Mouse (Mus musculus) kidney, postnatal 25 days (tissue): ENCODE results near the gene Vwf.

Experiments
- DNase-seq, 2 experiments: peaks; one replicate each; pipeline ENCODE4 v3.0.0; 2021; ENCODE audit warnings: mixed read lengths in 2 of 2

Gene Vwf

DNA sequence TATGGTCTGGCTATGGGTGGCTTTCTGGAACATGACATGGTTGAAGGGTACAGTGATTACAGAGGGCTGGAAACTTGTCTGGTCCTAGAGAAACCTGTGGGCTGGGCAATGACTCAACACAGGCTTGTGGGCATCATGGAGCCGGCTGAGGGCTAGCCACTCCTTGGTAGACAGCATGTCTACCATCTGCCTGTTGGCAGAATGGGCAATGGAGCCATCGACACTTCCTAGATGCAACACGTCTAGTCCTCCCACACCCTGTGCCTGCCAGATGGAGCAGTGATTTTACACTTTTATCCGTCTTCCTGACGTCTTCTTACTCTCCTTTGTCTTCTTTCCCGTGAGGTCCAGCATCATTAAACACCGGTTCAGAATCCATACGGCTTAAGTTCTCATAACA, 94.6 kb downstream of the Vwf start:
- DNase-seq, result no peak

DNA sequence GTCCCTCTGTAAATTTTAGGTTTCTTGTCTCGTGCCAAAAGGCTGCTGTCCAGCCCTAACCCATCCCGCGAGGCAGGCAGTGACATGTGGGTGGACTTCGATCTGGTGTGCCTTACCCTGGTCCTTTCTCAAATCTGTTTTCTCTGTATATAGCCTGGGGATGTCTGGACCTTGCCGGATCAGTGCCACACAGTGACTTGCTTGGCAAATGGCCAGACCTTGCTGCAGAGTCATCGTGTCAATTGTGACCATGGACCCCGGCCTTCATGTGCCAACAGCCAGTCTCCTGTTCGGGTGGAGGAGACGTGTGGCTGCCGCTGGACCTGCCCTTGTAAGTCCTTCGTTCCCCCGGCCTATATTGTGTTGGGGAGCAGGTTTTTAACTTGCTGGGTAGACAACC, 102.4 kb downstream of the Vwf start:
- no peak for DNase-seq

DNA sequence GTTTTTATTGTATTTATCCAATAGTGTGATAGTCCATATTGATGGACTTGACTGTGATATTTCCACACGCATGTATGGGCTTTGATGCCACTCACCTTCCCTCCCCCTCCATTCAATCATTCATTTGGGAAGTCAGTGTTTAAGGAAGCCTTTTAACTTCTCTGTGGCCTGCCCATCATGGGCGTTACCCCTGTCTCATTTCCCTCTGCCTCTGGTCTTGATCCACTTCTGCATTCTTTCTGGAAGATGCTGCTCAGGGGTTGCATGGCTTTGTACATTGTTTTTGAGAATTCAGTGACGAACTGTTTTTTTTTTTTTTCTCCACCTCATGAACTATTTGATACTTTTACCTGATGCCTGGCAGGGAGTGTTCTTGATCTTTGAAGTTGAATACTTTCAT, 104.8 kb downstream of the Vwf start:
- no peak for DNase-seq

DNA sequence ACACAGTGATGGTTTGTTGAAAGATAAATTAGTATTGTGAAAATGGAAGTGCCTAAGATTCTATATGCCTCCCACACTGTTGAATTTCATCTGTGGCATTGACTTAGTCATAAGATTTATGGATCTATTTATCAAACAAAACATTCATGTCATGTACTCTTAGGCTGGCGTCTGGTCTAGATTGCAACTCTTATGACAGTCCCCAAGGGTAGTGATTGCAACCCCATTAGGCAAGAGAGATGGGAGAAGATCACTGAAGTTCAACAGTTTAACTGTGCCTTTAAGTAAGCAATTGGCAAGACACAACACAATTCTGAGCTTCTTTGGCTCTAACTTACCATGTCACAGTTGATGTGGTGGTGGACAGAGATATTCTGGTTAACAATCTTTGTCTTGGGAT, 106.8 kb downstream of the Vwf start:
- DNase-seq, result no peak

DNA sequence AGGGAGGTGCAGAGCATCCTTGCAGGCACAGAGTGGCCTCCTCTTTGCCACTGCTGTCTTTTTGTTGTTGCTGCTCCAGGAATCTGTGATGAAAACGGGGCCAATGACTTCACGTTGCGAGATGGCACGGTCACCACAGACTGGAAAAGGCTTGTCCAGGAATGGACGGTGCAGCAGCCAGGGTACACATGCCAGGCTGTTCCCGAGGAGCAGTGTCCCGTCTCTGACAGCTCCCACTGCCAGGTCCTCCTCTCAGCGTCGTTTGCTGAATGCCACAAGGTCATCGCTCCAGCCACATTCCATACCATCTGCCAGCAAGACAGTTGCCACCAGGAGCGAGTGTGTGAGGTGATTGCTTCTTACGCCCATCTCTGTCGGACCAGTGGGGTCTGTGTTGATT, 110.3 kb downstream of the Vwf start:
- no peak for DNase-seq

DNA sequence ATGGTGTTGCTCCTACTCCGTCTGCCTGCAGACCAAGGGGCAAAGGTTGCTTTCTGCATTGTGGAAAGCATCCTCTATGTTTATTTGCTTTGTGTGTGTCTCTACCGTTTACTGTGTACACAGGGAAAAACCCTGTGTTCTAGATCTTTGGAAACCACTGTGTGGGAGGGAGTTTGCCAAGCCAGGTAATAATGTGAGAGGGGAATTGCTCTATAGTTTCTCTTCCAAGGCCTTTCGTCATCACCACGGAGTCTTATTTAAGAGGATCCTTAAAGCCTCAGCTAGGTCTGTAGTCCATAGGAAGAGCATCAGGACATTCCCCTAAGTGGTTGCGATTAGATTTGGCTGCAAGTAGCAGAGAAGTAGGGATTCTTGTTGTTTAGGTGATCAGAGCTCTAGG, 111.4 kb downstream of the Vwf start:
- no peak for DNase-seq

DNA sequence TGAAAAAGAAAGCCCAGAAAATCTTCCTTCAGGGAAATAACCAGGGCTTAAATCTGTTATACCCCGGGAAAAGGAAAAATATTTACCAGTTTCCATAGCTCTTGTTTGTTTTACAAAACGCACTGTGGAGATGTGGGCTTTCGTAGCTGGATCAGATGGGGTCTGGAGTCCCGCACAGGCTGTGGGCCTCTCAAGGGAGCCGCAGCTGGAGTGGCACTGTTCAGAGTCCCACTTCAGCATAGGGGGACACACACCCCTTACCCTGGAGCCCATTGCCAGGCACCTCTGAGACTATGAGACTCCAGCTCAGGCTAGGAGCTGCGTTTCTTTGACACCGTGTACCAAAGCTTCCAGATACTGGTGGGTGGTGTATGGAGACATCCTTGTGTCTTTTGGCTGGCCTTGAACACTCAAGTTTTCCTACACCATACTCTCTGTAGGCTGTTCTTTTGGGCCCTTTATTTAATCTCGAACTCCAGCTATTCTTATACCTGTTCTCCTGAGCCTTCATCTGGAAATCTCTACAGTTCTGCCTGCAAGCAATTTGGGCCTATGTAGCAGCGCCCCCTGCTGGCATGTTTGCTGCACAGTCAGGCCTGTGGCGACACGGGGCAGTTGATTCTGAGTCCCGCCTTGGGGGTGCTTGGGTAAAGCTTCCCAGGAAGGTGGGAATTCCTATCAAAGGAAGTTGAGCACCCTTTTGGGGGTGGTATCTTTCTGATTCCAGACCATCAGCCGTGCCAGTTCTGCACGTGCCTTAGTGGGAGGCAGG, 114.7 kb downstream of the Vwf start:
- peak; percentile 64 to 77 for DNase-seq

DNA sequence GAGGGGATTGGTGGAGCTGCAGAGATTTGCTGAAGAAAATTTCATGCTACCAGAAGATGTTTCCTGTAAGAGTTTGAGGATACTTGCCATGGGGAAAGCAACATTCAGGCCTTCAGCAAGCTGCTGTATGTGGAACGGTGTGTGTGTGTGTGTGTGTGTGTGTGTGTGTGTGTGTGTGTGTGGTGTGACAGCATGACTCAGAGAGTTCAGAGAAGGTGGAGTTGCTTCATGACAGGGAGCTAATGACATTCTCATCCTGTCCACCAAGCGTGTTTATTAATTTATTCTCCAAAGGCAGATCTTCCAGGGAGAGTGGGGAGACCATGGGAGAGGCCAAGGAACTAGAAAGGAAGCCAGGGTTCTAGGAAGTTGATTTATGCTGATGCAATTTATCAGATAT, 117.3 kb downstream of the Vwf start:
- no peak for DNase-seq

DNA sequence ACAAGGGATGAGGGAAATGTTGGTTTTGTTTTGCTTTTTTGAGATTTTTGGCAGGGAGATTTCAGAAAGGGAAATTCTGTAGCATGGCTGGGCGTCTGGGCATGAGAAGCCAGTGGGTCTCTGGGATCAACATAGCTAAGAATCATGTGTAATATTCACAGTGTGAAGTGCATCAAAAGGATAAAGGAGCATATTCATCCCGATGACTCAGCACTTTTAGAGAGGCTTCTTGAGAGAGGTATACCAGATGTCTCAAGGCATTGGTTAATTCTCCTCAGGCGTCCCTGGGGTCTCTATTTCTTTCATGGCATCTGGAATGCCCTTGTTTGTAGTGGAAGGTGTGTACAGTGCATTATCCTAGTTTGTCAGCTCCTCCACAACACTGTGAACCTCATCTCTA, 125.3 kb downstream of the Vwf start:
- DNase-seq, result no peak

DNA sequence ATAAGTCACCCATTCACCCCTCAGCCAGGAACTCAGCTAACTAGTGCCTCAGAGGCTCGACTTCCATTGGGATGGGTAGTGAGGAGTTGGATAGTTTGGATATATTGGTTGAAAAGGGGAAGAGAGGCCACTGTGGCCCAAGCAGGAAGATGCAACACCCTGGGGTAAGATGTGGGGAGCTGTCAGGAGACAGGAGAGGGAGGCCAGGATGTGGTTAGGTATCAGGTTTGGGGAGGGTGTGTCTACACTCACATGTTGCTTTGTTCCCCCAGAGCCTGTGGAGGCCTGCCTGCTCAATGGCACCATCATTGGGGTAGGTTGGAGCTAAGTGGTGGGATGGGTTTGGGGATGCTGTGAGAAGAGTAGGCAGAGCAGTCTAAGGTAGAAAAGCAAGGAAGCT, 131.9 kb downstream of the Vwf start:
- no peak for DNase-seq

DNA sequence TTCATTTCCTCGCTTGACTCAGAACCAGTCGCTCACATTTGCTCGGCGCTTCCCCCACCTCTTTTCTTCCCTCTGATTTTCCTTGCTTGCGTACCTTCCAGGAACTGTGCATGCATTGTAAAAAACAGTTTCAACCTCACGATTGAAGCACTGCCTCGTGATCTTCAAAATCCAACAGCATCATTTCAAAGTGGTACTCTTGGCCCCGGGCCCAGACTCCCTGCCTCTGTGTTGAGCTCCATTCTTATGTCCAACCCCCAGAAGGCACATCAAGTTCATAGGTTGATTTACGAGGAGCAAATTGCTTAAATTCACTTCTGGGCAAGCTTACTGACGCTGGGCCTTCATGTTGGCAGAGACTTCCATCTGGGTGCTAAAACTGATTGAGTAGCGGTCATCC, 134.0 kb downstream of the Vwf start:
- no peak for DNase-seq

DNA sequence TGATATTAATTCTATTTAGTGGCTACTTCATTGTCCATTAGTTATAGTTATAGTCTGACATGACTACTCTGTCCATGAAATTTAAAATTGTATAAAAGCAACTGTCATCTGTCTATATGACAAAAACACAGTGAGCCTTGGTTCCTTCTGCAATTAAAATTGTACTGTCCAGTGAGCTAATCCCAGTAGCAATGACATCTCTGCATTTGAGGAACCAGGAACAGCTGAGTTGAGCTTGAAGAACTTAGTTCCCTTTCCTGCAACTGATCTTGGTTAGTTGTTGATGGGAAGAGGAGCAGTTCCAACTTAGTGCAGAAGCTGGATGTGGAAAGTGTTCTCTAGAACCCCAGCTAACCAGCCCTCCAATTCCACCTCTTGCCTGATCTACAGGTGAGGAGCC, 138.8 kb downstream of the Vwf start:
- no peak for DNase-seq

DNA sequence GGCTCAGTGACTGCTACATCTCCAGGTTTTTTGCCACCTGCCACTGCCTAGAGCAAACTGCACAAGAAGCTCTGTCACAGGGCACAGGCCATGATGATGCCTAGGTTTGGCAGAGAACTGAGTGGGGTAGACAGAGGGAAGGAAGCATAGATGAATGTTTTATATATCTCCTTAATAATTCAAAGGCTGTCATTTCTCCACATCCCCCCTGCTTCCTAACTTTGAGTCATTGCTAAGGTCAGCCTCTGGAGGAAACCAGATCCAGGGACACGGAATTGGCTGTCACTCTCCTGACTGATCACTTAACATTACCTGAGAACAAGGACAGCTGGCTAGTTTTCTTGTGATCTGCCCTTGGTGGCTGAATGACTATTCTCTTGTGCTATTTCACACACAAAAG, 141.4 kb downstream of the Vwf start:
- no peak for DNase-seq

DNA sequence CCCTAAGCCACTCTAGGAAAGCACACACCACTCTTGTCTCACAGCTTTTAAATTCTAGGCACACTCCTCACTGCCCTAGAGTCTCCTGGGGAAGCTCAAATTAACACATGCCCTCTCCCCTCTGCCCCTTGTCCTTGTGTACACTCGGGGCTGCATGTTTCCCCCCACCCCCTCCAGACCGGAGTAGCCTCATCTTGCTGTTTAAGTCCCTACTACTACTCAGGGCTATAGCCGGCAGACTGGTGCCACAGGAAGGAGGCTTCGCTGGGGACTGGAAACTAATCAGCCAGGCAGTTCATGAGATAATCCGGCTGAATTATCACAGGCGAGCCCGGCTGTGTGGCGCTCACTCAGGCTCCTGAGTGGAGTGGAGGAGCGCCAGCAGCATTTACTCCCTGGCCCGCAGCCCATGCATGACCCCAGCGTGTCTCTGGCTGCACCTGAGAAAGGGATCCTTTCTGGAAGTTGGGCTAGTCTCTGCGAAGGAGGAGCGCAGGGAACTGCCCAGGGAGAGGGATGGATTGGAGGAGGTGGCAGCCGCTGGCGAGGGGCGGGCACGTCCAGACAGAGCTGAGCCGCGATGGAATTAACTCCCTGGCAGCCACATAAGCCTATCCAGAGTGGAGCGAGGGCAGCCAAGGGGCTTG, 143.6 kb downstream of the Vwf start, which contains the start of gene Ano2:
Gene Ano2, plus strand, starts transcription at position 363 of the 647 bp plus-strand sequence.
- DNase-seq, result peak in 1 of 2 experiments; percentile 4

DNA sequence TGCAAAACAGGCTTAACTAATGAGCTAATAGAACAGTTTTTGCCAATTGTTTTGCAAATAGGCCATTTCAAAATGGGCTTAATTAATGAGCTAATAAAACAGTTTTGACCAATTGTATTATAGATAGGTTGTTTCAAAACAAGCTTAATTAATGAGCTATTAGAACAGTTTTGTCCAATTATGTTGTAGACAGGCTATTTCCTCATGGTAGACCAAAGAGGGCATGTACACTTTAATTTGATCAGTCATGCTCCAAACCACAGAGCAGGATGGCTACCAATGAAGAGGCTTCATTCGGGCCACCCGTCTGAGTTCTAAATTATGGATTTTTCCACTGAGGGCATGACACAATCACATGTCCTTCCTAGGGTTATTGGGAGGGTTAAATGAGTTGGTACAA, 154.6 kb downstream of the Vwf start:
- no peak for DNase-seq

DNA sequence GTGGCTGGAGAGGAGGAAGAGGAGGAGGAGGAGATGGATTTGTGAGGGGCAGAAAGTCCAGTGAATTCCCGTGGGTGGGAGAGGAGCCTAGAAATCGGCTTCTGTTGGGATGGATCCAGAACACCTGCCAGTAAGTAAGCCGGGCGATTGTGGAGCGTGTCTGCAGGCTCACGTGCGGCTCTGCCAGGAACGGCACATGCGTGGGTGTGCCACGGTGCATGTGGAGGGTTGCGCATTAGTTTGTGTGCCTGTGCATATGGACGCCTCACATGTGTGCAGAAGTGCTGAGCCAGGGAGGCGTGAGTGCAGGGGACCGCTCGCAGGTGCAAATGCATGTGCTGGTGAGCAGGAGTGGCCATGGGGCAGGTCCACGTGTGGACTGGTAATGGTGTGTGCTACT, 164.7 kb downstream of the Vwf start:
- DNase-seq, result no peak

DNA sequence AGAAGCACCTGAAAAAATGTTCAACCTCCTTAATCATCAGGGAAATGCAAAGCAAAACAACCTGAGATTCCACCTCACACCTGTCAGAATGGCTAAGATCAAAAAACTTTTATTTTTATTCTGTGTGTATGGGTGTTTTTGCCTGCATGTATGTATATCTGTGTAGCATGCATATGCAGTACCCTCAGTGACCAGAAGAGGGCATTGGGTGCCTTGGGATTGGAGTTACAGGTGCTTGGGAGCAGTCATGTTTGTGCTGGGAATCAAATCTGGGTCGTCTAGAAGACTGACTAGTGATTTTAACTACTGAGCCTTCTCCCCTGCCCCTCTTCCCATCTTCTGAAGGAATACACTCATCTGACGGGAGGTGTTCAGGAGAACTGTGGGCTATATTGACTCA, 179.8 kb downstream of the Vwf start:
- no peak for DNase-seq

DNA sequence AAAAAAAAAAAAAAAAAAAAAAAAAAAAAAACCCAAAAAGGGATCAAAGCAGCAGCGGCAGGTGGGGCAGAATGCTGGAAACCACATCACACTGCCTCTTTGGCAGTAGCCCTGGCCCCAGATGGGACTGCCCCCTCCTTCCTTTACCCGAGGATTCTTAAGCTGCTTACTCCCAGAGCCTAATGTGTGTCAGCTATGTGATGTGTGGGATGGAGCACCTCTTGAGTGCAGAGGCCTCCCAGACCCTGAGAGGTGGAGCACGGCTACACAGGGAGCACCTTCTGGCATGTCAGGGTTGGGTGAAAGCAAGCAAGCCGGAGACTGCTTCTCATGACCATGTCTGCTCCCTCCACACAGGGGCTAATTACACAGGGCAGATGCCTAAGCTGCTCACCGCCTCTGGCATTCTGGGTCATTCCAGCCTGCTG, 180.9 kb downstream of the Vwf start:
- DNase-seq, result no peak

DNA sequence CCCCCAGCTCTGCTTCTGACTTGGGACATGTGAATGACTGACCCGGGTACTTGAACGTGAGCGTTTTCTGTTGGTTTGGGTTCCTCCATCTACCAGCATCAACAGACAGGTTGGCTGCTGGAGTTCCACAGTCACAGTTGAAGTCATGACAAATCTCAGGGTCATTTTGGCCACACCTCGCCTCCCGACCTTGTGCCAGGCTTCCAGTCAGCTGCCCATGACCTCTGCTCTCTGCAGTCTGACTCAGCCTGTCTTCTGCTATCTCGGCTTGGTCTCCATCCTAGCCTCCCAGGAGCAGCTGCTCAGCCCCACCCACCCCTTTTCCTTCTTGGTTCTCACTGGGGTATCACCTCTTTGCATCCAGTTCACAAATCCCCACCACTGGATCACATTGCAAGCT, 182.9 kb downstream of the Vwf start:
- no peak for DNase-seq

DNA sequence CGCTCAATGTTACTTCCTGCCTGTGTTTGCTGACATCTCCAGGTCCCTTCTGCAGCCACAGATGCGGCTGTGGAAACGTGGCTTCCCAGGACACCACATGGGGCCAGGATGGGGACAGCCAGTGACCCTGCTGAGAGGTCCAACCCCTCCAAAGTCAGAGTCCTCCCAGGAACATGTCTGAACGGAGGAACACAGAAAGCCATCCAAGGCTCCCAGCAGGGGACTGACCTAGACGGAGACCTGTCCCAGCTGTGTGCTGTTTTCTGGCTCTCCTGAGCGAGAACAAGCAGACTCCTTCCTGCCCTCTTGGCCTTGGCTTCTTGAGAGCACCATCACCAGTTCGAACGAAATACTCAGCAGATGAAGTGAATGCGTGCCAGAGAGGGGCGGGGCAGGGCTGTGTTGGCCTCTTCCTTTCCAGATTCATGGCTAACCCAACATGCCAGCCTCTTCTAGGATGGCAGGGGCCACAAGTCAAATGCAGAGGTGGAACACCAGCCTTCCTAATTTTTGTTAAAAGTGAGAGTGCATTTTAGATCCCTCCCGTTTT, 183.5 kb downstream of the Vwf start:
- DNase-seq, result no peak
